Mouse (Mus musculus): ENCODE measurements around the gene Tradd. TPM values are rescaled to one million over a fixed set of nuclear protein-coding genes. Genes with fewer than 3 reads are reported as not detected.
A peak's percentile ranks its signal among the peaks of the same experiment; 100 is the strongest.

Gene Tradd
- polyA plus RNA-seq (2015; fragmentation: Nextera tagmentation; extraction: Ambion mirVana) = 6.5 and 10.0 TPM in 2 replicates

DNA sequence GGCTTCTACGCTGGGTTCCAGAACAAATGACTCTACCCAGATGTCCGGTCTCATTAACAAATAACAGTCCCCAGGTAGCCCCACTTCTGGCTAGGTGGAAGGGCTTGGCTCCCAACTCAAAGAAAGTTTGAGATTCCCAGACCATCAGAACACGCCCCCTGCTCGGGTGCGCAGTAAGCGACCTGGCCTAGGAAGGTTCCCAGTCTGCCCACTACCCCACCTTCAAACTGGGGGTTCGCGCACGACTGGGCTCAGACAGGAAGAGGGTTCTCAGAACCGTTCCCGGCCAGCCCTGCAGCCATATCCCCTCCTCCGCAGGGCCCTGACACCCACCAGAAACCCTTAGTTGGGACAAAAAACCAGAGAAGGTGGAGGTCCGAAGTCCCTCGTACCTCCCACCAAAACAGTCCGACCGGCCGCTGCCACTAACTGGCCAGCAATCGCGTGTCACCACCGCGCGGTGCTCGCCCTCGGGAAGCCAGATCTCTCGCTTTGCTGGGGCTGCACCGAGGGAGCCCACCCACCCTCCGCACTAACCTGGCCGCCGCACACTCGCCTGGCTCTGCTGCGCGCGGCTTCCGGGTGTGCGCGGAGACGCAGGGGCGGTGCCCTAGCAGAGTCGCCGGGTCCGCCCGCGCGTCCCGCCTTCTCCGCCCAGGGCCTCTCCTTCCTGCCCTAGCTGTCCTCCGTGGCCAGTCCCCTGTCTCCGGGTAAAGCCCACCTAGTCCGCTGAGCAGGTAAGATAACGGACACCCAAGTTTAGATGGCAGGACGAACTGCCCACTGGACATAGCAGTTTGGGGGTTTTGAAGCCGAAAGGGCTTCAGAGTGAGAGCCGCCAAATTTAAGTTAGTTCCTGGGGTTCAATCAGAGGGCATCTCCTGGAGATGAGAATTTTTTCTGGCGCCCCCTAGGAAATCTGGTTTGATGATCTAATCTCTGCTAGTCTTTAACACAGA lies at the start of gene Tradd, which contains the start of gene Fbxl8:
Gene Tradd, minus strand, starts transcription at position 586 of the 959 bp plus-strand sequence.
Gene Fbxl8, plus strand, starts transcription at position 625 of the 959 bp plus-strand sequence.

DNA sequence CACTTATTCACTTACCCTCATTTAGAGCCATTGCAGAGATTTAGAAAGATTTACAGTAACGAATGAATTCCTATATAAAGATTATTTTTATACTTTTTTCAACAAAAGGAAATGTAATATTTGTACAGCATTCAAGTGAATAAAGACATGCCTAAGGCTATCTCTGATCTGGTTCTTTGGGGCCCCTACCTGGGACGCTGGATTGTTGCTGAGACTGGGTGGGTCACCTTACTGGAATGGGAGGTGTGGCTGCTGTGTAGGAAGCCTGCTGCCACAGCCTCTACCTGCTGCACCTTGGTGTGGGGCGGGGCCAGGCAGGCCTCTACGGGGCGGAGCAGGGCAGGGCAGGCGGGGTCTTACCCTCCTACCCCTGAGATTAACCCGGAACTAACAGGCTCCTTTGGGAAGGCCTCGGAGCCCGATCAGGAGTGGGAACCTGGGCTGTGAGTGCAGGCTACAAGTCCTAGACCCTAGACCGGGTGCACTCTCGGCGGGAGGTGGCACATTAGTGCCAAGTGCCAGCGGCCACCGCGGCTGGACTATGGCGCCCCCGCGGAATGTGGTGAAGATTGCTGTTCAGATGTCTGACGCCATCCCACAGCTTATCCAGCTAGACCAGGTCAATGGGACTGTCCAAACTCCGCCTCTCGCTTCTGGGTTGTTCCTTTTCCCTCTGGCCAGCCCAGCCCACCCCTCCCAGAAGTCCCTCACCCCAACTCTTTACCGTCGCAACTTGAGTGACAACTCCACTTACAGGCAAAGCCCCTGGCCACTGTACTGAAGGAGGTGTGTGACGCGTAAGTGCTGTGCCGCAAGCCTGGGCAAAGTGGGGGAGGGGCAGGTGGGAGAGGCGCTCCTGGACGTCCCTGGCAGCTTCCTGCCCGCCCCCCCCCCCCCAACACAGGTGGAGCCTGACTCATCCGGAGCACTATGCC lies 41.1 kb upstream of the Tradd start, which contains the start of gene Elmo3:
Gene Elmo3, plus strand, starts transcription at position 391 of the 935 bp plus-strand sequence.

DNA sequence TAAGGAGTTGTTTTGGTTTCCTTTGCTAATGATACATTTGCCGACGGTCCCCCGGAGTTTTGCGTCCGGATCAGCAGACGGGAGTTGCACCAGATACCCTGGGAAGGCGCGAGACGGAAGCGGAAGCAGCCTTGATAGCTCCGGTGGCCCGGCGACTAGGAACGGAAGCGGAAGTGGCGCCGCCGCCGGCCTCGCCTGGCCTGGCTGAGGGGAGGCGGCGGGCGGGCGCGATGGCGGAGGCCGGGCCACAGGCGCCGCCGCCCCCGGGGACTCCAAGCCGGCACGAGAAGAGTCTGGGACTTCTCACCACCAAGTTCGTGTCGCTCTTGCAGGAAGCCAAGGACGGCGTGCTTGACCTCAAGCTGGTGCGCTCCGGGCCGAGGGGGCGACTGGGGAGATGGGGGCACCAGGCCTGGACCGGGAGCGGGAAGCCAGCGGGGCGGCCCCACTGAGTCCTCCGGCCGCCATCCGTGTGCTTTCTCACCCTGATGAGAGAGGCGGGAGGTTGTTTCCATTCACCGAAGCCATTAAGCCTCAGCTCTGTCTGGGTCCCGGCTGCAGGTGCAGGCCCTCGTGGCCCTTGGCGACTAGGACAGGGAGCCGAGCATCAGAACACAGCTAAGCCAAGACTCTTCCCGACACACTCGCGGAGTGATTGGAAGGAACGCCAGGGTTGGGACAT lies 33.2 kb upstream of the Tradd start, which contains the start of gene E2f4:
Gene E2f4, plus strand, starts transcription at position 153 of the 682 bp plus-strand sequence.

DNA sequence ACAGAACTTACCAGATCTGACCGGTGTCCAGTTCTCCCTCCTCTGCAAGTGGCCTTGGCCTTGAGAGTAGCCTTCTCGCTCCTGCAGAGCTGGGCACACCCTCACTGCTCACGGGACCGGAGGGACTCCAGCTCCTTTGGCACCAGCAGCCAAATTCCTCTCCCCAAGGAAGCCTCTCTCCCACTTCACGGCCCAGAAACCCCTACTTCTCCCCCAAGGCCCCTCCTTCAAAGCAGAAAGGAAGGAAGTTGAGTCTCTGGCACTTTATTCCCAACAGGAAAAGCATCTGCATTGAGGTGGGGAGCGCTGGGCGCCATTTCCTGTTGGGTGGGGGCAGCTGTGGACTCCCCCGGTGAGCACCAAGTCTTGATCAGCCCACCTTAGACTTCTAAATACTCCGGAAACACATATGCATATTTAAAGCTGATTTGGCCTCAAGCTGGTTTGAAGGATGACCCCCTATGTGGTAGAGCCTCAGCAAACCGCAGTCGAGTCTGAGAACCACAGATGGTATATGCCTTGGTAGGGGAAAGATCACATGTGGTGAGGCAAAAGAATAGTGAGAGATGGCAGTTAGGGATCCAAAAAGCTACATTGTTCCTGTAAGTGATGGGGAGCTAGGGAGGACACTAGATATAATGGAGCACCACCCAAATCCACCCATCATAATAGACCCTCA lies 31.6 kb upstream of the Tradd start, which contains the start of gene Exoc3l:
Gene Exoc3l, minus strand, starts transcription at position 207 of the 679 bp plus-strand sequence.

DNA sequence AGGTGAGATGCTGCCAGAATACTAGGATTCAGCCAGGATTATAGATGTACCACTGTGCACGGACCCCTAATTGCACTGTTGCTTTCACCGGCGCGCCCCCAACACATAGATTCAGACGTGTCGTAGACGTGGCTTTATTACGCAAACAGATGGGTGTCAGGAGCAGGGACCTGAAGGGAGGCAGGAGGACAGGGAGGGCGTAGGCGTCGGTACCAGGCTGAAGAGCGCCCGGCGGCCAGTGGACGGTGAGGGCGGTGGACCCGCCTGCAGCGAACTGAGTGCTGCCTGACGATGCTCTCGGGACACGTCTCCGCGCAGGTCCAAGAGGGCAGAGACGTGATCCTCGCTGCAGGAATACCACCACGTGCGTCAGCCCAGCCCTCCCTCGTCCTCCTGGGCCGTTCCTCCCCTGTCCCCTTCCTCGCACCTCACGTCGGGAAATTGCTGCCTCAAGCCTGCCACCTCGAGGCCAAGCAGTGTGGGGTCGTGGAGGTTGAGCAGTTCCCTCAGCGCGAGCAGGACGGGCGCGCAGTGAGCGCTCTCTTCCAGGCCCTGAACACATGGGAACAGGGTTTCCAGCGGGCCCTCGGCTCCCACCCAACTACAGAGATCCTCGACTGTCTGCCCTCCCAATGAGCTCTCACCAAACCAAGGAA lies 25.5 kb upstream of the Tradd start, which contains the start of gene 4931428F04Rik:
Gene 4931428F04Rik, minus strand, starts transcription at position 60 of the 656 bp plus-strand sequence.

DNA sequence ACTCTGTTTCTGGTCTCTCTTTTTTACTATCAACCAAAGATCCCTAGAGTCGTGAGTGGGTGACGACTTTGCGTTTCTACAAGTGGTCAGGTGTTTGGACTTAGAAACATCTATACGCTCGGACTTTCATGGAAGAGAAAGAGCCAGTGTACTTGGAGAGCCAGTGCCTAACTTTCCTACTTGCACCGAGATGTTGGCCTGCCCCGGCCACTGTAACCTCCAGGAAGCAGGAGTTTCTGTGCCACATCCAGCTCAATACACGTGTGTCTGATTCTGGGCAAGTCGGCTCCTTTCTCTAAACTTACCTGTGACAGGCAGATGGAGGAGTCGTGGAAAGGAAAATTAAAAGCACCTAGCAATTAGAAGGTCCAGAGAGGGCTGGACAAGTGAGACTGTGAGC lies 11.4 kb upstream of the Tradd start, which contains the start of gene Nol3:
Gene Nol3, plus strand, starts transcription at position 301 of the 400 bp plus-strand sequence.

DNA sequence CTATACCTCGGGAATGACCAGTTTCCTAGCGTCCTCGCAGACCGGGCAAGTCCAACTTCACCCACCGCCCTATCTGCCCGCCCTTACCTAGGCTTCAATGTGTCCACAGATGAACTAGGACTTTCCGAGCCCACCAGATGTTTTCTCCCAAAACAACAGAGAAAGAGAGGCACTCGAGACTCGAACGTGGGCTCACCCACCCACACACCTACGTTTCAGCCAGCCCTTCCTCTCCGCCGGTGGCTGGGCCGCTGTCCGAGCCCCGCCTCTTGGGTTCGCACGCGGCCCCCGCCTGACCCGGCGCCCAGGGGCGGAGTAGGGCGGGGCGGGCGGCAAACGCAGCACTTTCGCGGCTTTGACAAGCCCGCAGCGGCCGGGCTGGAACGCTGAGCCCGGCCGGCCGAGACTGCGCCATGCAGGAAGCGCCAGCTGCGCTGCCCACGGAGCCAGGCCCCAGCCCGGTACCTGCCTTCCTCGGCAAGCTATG lies 5.1 kb upstream of the Tradd start, which contains the start of gene Hsf4:
Gene Hsf4, plus strand, starts transcription at position 341 of the 487 bp plus-strand sequence.

DNA sequence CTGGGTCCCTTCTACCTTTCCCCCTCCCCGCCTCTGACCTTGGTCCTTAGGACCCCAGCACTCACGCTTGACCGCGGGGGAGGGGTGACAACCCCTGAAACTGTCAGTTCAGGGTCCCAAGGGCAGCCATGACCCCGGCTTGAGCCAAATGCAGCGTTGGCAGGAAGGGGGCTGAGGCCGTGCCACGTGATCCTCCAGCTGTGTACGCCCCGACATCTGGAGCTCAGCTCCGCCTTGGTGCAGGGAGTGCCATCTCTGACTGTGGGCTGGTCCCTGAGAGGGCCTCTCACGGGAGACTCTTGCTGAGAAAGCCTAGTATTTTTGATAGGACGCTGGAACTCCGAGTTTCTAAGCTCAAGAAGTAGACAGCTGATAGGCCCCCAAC lies 9.5 kb downstream of the Tradd start, which contains the start of gene B3gnt9:
Gene B3gnt9, minus strand, starts transcription at position 188 of the 385 bp plus-strand sequence.

DNA sequence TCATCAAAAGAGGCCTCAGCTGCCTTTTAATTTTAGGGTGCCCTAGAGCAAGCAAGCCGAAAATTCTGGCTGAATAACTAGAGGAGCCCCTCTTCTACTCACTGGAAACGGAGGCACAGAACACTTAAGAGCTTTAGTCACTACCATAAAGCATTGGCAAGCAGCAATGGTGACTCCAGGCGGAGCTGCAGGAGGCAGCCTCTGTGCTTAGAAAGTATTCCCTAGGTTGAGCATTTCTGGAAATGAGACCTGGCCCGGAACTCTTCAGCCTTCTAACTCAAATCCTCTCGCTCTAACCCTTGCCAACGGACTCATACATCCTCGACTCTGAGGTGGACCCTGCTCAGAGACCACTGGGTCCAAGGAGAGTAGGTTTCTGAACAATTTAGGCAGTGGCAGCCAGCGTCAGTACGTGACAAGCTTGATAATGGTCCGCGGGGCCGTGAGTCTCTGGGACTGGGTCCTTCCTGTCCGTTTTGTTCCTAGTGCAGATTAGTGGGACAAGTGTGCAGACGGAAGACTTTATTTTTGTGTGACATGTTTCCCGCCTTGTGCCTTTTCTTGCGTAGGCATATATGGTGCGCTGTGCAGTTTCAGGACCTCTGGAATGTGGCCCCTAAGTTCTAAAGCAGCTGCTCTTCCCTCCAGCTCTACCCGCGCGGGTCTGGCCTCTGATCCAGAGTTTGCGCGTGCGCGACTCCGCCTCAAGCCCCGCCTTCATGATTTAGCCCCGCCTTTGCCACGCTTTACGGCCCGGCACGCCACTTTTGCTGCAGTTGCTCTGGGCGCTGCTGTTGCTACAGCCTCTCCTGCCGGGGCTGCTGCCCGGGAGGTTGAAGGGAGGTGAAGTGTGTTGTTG lies 39.8 kb downstream of the Tradd start, which contains the start of gene D230025D16Rik:
Gene D230025D16Rik, plus strand, starts transcription at position 733 of the 859 bp plus-strand sequence.

MicroRNAs within 50 kb of the gene (microRNA counts, 519-probe panel; counts per million panel counts)
- microRNA mmu-miR-328 = 2,628 counts per million, percentile 69 among the panel's probes with 10 or more counts

Small RNA genes lying within 50 kb of the gene (microRNA-seq; reads per million reads assigned to microRNA genes)
- gene Gm27320 (0 reads per million in 2 experiments), gene Mir328 (353 to 381 reads per million in 2 experiments)

Other genes with a start within 250 kb of the Tradd start
- gene Ces3a, start 216.0 kb downstream of the Tradd start, polyA plus RNA-seq (2015; fragmentation: Nextera tagmentation; extraction: Ambion mirVana) = not detected in 2 replicates
- gene Ces3b, start 180.9 kb downstream of the Tradd start, polyA plus RNA-seq (2015; fragmentation: Nextera tagmentation; extraction: Ambion mirVana) = not detected in 2 replicates
- gene Ces4a, start 132.8 kb downstream of the Tradd start, polyA plus RNA-seq (2015; fragmentation: Nextera tagmentation; extraction: Ambion mirVana) = not detected in 2 replicates
- gene Cbfb, start 93.9 kb downstream of the Tradd start, polyA plus RNA-seq (2015; fragmentation: Nextera tagmentation; extraction: Ambion mirVana) = 32.1 and 36.8 TPM in 2 replicates
- gene D230025D16Rik, start 39.5 kb downstream of the Tradd start, polyA plus RNA-seq (2015; fragmentation: Nextera tagmentation; extraction: Ambion mirVana) = 13.8 and 14.6 TPM in 2 replicates
- gene B3gnt9, start 9.5 kb downstream of the Tradd start, polyA plus RNA-seq (2015; fragmentation: Nextera tagmentation; extraction: Ambion mirVana) = 12.4 and 15.0 TPM in 2 replicates
- 0.85 and 2.0 TPM in 2 replicates for gene Fbxl8, start within 50 bp of the Tradd start, polyA plus RNA-seq (2015; fragmentation: Nextera tagmentation; extraction: Ambion mirVana)
- gene Hsf4, start 5.2 kb upstream of the Tradd start, polyA plus RNA-seq (2015; fragmentation: Nextera tagmentation; extraction: Ambion mirVana) = 0.11 and 0.18 TPM in 2 replicates
- gene Nol3, start 11.5 kb upstream of the Tradd start, polyA plus RNA-seq (2015; fragmentation: Nextera tagmentation; extraction: Ambion mirVana) = 19.7 and 19.8 TPM in 2 replicates
- 2.1 TPM in 2 replicates for gene 4931428F04Rik, start 25.3 kb upstream of the Tradd start, polyA plus RNA-seq (2015; fragmentation: Nextera tagmentation; extraction: Ambion mirVana)
- 4.2 and 6.3 TPM in 2 replicates for gene Exoc3l, start 31.5 kb upstream of the Tradd start, polyA plus RNA-seq (2015; fragmentation: Nextera tagmentation; extraction: Ambion mirVana)
- gene E2f4, start 33.1 kb upstream of the Tradd start, polyA plus RNA-seq (2015; fragmentation: Nextera tagmentation; extraction: Ambion mirVana) = 28.1 and 28.5 TPM in 2 replicates
- gene Elmo3, start 41.0 kb upstream of the Tradd start, polyA plus RNA-seq (2015; fragmentation: Nextera tagmentation; extraction: Ambion mirVana) = 2.3 and 3.0 TPM in 2 replicates
- gene Lrrc29, start 61.7 kb upstream of the Tradd start, polyA plus RNA-seq (2015; fragmentation: Nextera tagmentation; extraction: Ambion mirVana) = 2.5 and 2.8 TPM in 2 replicates
- gene Tmem208, start 61.7 kb upstream of the Tradd start, polyA plus RNA-seq (2015; fragmentation: Nextera tagmentation; extraction: Ambion mirVana) = 70.3 and 73.5 TPM in 2 replicates
- 0.82 and 1.1 TPM in 2 replicates for gene Fhod1, start 83.3 kb upstream of the Tradd start, polyA plus RNA-seq (2015; fragmentation: Nextera tagmentation; extraction: Ambion mirVana)
- 0.45 and 0.52 TPM in 2 replicates for gene Slc9a5, start 84.2 kb upstream of the Tradd start, polyA plus RNA-seq (2015; fragmentation: Nextera tagmentation; extraction: Ambion mirVana)
- gene Plekhg4, start 108.7 kb upstream of the Tradd start, polyA plus RNA-seq (2015; fragmentation: Nextera tagmentation; extraction: Ambion mirVana) = 0.12 and 0.18 TPM in 2 replicates
- 0.29 TPM in 1 of 2 replicates, not detected in the other for gene Kctd19, start 148.9 kb upstream of the Tradd start, polyA plus RNA-seq (2015; fragmentation: Nextera tagmentation; extraction: Ambion mirVana)
- 0.94 and 1.2 TPM in 2 replicates for gene Lrrc36, start 149.0 kb upstream of the Tradd start, polyA plus RNA-seq (2015; fragmentation: Nextera tagmentation; extraction: Ambion mirVana)
- gene Tppp3, start 206.9 kb upstream of the Tradd start, polyA plus RNA-seq (2015; fragmentation: Nextera tagmentation; extraction: Ambion mirVana) = 630 and 718 TPM in 2 replicates
- gene Zdhhc1, start 232.3 kb upstream of the Tradd start, polyA plus RNA-seq (2015; fragmentation: Nextera tagmentation; extraction: Ambion mirVana) = 22.4 and 24.2 TPM in 2 replicates

All from skeletal muscle tissue, postnatal 0 days (tissue).